Mouse (Mus musculus): ENCODE results near the gene Nxnl2. TPM values are rescaled to one million over a fixed set of nuclear protein-coding genes. Genes with fewer than 3 reads are reported as not detected.
"Not testable (repeated sequence)": the region's sequence is repeated elsewhere in the genome, so short reads cannot be mapped to it uniquely, and the experiment has no call there.

Gene Nxnl2
- total RNA-seq, 2 experiments from 2014 or later, result 1.1 to 1.4 TPM

DNA sequence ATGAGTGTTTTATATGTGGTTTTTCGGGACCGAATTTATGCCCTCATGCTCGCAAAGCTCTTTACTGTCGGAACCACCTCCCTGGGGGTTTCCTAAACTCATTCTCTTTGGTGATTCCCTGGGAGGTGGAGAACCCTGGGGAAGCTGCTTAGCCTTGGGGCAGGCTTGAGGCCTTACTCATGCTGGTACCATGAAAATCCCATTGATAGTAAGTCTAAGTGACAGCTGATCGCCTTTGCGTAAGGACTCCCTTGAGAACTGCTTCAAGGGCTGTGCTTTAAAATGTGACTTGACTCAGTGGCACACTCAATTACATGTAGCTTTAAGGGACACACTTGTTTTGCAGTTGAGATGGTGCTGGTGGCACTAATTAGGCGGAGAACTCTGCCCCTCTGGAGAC, 1.8 kb downstream of the Nxnl2 start:
- intact Hi-C loops (cut with DNase I), result loop anchor here (5.0 kb wide), 2 partner anchors 205 to 225 kb away; no protein-coding TSS in a partner anchor
- DNase-seq, result no peak

DNA sequence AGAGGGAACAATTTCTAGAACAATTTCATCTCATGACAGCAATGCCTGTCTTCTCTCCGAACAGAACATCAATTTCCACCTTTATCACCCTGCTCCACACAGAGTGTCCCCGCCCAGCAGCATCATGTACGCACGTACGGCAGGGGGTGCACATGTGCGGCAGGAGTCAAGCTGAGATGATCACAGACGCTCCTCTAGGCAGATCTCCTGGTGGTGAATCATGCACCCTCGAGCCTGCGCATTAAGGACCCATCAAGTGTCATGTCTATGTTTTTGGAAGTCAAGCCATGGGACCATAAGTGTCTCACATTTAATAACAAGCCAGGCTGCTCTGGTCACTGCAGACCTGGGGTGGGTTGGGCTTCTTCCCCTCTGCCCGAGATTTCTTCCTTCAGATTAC, 8.1 kb downstream of the Nxnl2 start:
- intact Hi-C loops (cut with DNase I), result no loop called here
- no peak for DNase-seq

DNA sequence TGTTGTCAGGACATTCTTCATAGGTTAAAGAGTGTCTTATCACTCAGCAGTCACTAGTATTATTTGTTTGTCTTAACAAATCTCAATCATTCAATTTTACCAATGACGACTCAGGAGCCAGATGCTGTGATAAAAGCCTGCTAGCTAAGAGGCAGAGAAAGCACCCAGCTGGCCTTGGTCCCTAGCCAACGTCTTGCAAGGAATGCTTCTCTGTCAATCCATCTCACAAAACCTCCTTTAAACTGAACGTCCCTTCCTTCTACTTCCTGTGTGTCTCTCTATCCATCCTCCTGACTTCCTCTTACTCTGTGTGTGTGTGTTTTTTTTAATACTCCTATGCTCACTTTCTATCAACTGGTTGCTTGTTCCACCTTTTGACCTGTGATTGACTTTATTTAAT, 8.5 kb downstream of the Nxnl2 start:
- intact Hi-C loops (cut with DNase I), result no loop called here

DNA sequence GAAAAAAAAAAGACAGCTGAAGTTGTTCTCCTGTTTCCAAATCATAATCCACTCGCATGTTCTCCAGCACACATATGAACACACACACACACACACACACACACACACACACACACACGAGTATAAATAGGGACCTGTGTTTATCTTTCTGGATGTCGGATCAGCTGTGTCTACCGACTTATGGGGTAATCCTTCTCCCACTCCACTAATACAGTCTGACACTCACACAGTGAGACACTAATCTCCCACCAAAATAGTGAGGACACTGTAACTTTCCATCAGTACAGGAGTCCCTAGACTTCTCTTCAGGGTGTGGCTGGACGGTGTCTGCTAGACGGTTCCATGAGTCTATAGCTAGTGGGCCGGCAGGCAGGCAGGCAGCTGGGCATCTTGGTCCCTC, 11.4 kb downstream of the Nxnl2 start:
- no peak for DNase-seq
- intact Hi-C loops (cut with DNase I), result no loop called here

More for the DNA sequence above, 8.5 kb downstream of the Nxnl2 start:
- no peak for DNase-seq

DNA sequence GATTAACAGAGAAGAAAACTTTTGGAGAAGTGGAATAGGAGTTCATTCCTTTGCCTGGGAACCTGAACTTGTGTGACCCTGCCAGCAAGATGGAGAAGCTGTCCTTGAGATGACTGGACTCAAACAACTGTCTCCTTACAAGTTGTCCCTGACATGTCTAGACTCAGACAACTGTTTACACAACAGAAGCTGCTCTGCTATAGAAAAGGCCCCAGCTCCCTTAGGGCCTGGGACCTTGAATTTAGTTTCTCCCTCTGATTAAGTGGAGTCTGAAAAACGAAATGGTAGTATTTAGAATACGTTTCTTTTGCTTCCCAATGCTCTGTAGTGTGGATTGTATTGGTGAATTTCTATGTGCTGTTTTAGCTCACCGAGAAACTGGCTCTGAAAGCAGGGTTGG, 14.1 kb downstream of the Nxnl2 start:
- DNase-seq, result no peak
- intact Hi-C loops (cut with DNase I), result no loop called here

DNA sequence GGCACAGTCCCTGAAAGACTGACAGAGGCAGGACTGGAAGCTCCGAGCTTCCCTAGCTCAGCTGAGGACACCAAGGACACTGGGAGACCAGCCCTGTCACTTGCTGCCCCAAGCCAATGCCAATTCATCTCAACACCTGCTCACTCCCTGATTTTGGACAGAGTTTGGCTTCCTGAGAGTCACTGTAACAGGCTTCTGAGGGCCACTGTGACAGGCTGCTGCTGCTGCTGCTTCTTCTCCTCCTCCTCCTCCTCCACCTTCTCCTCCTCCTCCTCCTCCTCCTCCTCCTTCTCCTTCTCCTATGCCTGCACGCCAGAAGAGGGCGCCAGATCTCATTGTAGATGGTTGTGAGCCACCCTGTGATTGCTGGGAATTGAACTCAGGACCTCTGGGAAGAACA, 19.5 kb downstream of the Nxnl2 start:
- intact Hi-C loops (cut with DNase I), result loop anchor here (5.0 kb wide), 1 partner anchor 427 kb away; no protein-coding TSS in a partner anchor

DNA sequence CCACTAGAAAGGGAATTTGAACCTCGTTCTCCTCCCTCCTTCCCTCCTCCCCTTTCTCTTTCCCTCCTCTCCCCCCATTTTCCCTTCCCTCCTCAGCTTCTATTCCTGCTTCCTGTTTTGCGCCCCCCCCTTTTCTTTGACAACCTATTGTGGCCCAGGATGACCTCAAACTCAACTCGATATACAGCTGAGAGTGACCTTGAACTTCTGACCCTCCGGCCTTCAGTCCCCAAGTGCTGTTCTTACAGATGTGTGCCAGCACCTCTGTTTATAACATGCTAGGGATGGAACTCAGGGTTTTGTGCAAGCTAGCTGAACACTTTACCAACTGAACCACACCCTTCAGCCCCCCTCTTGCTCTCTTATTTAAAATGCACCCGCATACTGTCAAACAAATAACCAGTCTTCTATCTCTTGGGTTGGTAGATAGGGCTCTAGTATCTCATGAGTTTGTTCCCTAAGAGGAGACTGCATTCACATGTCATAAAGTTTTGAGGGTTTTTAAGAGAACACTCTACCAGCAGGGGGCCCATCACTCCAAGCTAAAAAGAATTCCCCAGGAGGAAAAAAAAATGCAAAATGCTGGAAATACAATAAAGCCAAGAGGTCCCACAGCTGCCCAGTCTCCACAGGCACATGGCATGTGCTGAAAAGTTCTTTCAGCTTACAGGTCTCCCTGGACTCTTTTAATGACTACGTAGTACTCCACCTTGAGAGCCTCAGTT, 20.8 kb downstream of the Nxnl2 start:
- DNase-seq, result peak; percentile 28 to 55
- intact Hi-C loops (cut with DNase I), result loop anchor here (2.0 to 5.0 kb wide), 2 partner anchors 227 to 426 kb away; no protein-coding TSS in a partner anchor

More for the DNA sequence above, 19.5 kb downstream of the Nxnl2 start:
- no peak for DNase-seq

DNA sequence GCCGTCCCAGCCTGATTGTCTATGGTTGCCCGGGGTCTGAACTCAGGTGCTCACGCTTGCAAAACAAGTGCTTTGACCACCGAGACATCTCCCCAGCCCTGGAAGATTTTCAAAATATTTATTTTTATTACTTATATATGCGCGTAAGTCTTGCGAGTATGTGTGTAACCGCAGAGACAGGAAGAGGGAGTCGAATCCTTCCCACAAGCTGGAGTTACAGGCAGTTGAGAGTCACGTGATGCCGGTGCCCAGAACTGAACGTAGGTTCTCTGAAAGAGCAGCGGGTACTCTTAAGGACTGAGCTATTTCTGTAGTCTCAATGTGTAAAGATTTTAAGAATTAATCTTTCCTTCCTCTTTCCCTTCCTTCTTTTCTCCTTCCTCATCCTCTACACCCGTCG, 23.1 kb downstream of the Nxnl2 start:
- no peak for DNase-seq
- intact Hi-C loops (cut with DNase I), result loop anchor here (2.0 to 5.0 kb wide), 2 partner anchors 225 to 423 kb away; no protein-coding TSS in a partner anchor

DNA sequence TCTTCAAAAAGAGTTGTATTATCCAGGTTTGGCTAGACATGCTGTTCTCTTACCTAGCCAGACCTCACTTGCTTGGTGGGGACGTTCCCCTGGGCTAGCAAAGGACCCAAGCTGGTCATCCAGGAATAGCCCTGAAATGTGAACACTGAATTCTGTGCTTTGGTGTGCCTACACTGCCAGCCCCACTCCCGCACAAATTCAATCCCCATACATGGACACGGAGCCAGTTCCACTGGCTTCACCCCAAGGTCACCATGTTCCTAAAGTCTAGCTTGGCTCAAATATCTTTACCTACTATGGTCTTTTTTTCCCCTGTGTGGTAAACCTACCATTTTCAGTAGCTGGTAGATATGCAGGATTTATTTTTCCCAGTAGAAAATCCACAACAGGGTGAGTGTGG, 26.9 kb downstream of the Nxnl2 start:
- no peak for DNase-seq
- intact Hi-C loops (cut with DNase I), result loop anchor here (5.0 kb wide), 1 partner anchor 235 kb away; no protein-coding TSS in a partner anchor

DNA sequence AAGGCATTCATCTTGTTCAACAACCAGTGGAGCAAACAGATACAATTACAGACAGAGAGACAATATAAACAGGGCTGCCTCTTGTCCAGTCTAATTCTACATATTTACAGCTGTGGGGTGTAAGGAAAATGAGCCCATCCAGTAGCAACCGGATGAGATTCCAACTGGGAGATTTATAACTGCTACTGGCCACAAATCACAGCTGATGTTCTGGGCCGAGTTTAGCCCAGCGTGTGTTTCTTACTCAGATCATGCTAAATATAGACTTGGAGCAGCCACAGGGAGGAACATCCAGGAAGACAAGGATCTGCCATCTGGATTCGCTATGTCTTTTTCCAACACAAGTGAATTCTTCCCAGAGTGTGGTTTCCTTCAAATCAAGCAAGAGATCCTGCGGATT, 27.4 kb downstream of the Nxnl2 start:
- peak; percentile 9 to 17 for DNase-seq
- intact Hi-C loops (cut with DNase I), result loop anchor here (5.0 kb wide), 1 partner anchor 236 kb away; no protein-coding TSS in a partner anchor

DNA sequence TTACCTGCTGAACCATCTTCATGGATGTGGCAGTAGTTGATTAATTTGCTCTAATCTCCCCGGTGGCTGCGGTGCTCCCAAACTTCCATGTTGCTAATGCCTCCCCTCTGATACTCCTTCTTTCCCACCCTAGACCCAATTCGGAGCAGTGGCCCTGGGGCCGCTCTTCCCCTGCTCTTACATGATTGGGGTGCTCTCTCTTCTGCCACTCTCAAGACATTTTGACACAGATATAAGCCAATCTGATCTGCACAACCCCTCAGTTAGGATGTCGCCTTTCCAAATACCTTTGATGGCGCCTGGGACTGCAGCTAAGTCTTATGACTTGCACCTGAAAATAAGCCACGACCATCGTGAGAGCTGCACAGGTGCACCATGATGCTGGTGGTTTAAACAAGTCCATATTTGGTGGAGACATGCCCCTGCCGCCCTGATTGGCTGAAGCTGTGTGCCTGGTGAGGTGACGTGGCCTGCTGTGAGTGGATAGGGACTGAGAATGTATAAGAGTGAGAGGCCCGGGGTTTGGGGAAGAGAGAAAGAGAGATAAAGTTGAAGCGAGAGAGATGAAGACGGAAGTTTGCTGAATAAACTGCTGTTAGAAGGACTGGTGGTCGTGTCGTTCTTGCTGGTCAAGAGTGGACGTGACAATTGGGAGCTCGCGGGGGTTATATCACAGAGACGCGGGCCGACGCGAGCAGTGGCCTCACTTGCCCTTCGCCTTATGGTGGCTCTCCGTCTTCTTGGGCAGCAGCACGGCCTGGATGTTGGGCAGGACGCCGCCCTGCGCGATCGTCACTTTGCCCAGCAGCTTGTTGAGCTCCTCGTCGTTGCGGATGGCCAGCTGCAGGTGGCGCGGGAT, 31.4 kb downstream of the Nxnl2 start:
- intact Hi-C loops (cut with DNase I); DNase-seq: not testable (repeated sequence)

DNA sequence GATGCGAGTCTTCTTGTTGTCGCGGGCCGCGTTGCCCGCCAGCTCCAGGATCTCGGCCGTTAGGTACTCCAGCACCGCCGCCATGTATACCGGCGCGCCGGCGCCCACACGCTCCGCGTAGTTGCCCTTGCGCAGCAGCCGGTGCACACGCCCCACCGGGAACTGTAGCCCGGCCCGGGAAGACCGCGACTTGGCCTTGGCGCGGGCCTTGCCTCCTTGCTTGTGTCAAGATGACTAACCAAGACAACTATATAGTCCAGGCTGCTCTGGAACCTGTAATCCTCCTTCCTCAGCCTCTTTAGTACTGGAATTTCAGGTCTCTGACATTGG, 32.0 kb downstream of the Nxnl2 start:
- peak; percentile 55 to 60 for DNase-seq
- intact Hi-C loops (cut with DNase I), result not testable (repeated sequence)

DNA sequence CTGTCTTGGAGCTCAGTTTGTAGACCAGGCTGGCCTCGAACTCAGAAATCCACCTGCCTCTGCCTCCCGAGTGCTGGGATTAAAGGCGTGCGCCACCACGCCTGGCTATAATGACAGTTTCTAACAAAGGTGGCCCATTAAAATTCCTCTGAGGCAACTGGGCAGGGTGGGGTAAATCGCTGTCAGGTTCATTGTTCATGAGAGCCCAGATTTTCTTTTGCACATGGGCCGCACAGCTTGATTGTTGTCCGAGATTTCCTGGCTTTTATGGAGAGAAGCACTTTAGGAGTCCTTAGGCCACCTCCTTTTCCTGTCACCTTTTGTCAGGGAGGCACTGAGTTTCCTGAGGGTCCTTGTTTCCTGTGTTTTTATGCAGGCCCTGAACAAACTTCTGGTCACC, 32.6 kb downstream of the Nxnl2 start:
- intact Hi-C loops (cut with DNase I), result no loop called here

DNA sequence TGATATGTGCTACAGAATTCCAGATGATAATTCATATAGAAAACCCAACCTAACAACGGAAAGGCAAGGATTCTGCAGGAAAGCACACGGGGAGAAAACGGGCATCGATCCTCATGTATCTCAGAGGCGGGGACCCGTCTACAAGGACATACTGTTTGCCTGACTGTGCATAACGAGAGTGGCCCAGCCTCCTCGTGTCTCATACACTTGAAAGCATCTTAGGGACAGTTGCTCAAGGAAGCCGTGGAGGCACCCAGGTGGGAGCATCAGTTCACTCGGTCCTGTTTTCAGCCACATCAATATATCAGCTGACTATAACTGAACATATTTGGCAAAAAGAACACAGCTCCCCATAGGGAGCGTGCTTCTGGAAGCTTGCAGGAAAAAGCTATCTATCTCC, 33.3 kb downstream of the Nxnl2 start:
- intact Hi-C loops (cut with DNase I); DNase-seq: not testable (repeated sequence)

More for the DNA sequence above, 32.6 kb downstream of the Nxnl2 start:
- no peak for DNase-seq

DNA sequence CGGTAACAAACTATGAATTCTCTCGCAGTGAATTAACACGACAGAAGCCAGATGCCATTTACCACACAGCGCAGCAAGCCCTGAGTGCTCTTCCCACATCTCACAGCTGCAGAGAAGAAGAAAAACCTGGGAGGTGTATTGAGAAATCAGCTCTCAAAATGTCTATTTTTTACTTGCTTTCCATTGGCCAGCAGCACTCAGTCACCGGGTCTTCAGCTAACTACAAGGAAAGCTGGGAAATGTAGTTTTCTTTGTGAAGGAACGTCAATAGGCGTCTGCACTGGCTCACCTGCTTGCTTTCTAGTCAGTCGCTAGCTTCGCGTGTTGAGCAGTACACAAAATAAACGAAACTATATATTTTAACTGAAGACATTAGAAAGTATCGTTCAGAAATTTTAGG, 37.1 kb downstream of the Nxnl2 start:
- no peak for DNase-seq
- intact Hi-C loops (cut with DNase I), result loop anchor here (2.0 kb wide), 1 partner anchor 211 kb away; no protein-coding TSS in a partner anchor

DNA sequence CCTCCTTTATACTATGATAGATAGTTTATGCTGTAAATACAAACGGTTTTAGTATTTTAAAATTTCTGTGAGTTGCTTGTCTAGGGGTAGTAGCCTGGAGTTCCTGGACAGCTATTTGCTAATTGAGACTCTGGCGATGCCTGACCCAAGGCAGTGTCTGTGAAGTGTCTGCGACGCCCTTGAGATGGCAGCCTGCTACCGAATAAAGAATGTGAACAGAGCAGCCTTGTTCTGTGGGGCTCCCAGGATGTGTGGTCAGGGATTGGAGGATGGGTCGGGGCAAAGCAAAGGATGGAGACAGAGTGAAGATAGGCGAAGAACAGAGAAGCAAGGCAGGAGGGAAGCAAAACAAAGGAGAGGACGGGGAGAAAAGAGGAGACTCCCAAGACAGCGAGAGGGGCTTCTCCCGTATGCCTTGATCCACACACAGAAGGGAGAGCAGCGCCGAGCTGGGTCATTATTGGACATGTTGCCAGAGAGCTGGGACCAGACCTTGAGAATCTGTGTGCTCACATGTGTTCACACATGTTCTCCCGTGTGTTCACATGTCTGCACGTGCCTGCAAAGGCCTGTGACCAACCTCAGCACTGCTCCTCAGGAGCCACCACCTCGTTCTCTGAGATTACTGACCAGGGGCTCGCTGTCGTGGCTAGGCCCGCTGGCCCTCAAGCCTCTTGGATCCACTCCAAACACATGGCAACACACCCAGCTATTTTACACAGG, 37.7 kb downstream of the Nxnl2 start:
- intact Hi-C loops (cut with DNase I), result loop anchor here (2.0 kb wide), 1 partner anchor 210 kb away; no protein-coding TSS in a partner anchor
- DNase-seq, result peak; percentile 27 to 46

DNA sequence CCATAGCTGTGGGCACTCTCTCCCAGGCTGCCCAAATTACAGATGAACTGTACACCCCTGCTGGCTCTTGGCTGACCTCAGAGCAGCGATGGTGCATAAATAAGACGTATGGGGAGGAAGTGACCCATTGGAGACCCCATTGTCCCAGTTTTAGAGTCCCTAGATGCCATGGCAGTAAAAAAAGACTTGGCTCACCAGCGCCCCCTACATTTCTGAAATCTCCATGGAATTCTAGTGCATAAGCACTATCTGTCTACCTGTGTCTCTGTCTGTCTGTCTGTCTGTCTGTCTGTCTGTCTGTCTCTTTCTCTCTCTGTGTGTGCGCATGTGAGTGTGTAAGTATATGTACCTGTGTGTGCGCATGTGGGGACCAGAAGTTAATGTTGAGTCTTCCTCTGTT, 39.8 kb downstream of the Nxnl2 start:
- no peak for DNase-seq
- intact Hi-C loops (cut with DNase I), result loop anchor here (5.0 kb wide), 1 partner anchor 82 kb away; no protein-coding TSS in a partner anchor

DNA sequence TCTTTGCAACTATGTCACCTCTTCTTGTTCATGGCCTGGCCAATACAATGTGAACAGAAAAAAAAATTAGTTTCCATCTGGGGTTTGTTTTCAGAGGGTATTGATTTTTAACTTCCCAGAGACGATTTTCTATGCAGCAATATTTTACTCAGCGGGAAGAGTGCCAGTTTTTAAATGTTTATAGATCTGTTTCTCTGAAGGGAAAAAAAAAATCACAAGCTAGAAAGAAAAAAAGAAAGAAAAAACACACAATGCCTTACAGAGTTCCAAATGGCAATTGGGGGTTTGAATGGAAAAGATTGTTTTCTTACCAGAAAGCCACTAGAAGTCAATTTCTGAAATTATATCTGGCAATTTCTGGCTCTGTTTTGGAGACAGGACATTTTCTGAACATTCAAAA, 43.9 kb downstream of the Nxnl2 start:
- no peak for DNase-seq
- intact Hi-C loops (cut with DNase I), result loop anchor here (5.0 kb wide), 1 partner anchor 78 kb away; no protein-coding TSS in a partner anchor

DNA sequence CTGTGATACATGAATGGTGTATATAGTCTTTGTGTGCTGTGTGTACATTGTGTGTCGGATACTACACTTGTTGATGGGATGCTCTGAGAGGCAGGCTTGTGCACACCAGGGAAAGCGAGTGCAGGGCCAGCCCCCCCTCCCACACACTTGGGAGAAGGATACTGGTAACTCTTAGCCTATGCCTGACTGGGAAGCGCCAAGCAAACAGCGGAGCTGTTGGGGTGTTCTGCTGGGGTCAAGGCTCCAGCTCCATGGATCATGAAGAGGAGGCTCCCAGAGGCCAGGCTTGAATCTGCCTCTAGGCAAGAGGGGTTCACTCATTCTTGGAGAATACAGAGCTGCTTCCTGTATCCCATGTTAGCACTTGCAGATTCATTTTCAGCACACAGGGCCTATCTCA, 50.1 kb downstream of the Nxnl2 start:
- no peak for DNase-seq
- intact Hi-C loops (cut with DNase I), result no loop called here

DNA sequence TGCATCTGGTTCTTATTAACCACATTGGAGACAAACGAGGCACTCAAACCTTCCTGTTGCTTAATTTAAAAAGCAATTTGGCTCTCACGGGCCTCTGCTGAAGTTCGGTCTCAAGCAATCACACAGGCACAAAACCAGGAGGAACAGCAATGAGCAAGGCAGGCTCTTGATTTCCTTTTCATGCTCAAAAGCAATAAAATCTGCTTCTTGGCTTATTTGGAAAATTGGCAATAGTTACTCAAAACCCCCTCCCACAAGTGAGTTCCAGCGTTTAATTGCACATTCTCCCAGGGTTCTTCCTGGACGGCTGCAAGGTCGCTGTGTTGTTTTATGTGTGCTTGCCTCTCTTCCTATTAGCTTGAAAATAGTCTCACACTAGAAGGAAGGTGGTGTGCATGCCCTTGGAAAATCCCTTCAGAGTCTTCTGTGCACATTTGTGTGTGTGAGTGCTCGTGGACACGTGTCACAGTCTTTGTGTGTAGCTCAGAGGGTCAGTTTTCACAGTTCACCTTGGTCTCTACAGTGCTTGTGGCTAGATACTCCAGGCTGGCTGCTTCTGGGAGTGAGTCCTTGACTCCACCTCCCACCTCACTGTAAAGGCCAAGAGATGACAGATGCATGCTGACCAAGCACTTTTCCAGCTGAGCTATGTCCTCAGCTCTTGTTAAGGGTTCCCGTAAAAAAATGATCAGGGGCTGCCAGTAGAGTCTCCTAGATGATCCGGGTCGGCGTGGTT, 50.8 kb downstream of the Nxnl2 start:
- intact Hi-C loops (cut with DNase I), result no loop called here
- DNase-seq, result peak in 1 of 2 experiments; percentile 21
